Mouse (Mus musculus) liver, postnatal 0 days (tissue): ENCODE data around the gene Opn3.

Experiments used
- CTCF ChIP-seq: sonication (generic); IDR thresholded peaks from 2 replicates; pipeline ENCODE4 v1.5.1; 2016; ENCODE audit warnings: antibody characterized with exemption, low read depth
- EP300 ChIP-seq: IDR thresholded peaks from 2 replicates; pipeline ENCODE4 v1.6.1; 2016; ENCODE audit warnings: antibody characterized with exemption, low read depth, mild to moderate bottlenecking

- TF ChIP-seq CTCF (no peak), EP300 (no peak)
Measured at GRCm38 (mm10) chr1:175716832-175717231, 24.3 kb upstream of the Opn3 start.
